Mouse (Mus musculus) T-cell, adult 2 months (primary cell): Measurements from ENCODE around the gene Impdh1.
"Not testable (repeated sequence)": the region's sequence is repeated elsewhere in the genome, so short reads cannot be mapped to it uniquely, and the experiment has no call there.

Experiments used
- DNase-seq: peaks from one replicate; pipeline ENCODE4 v3.0.0; 2022; ENCODE audit warnings: low spot score

Gene Impdh1

DNA sequence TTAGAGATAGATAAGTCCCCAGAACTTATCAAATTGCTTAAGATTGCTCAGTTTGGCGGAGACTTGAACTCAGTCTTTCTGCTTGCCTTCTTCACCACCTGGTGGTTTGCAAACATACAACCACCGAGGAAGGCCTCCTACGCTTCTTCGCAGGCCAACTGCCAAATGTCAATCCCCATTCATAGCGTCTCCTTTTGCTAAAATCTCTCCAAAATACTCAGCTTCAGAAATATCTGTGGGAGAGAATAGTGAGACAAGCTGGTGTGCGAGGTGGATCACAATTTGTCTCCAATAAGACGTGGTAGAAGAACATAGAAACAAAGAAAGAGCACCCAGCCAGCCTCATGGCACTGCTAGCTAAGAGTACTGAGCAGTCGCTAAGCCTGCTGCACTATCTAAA lies 36.3 kb downstream of the Impdh1 start:
- DNase-seq, result no peak

DNA sequence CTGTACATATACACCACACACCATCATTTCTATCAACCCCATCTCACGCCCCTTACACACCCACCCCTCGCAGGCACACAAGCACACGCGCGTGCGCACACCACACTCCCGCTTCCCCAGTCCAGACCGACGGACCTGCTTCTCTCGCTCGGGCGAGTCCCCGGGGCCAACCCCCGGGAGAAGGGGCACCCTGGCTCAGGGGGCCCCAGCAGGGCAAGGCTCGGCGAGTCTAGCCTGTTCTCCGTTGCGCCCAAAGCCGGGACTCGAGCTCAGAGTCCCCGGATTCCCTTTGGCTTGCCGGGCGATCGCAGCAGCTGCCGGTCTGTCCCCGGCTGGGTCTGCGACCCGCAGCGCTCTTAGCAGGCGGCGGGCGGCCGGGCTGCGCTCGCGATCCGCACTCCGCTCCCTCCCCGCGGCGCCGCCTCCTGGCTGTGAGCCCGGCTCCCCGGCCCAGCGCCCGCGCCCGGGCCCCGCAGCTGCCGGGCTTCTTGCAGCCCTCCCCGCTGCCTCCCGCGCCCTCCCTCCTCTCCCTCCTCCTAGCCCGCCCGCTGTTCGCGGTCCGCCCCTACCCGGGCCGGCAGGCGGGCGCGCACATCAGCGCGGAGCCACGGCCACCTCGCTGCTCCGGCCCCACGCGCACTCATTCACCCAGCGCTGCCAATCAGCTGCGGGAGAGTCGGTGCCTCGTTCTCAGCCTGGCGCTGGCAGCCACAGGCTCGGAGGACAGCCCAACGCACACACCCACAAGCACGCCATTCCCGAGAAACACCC lies 37.1 kb downstream of the Impdh1 start, which contains the start of gene Prrt4:
Gene Prrt4 (minus strand): TSS at position 697 of the 771 bp plus-strand sequence.
- peak; percentile 34 for DNase-seq

DNA sequence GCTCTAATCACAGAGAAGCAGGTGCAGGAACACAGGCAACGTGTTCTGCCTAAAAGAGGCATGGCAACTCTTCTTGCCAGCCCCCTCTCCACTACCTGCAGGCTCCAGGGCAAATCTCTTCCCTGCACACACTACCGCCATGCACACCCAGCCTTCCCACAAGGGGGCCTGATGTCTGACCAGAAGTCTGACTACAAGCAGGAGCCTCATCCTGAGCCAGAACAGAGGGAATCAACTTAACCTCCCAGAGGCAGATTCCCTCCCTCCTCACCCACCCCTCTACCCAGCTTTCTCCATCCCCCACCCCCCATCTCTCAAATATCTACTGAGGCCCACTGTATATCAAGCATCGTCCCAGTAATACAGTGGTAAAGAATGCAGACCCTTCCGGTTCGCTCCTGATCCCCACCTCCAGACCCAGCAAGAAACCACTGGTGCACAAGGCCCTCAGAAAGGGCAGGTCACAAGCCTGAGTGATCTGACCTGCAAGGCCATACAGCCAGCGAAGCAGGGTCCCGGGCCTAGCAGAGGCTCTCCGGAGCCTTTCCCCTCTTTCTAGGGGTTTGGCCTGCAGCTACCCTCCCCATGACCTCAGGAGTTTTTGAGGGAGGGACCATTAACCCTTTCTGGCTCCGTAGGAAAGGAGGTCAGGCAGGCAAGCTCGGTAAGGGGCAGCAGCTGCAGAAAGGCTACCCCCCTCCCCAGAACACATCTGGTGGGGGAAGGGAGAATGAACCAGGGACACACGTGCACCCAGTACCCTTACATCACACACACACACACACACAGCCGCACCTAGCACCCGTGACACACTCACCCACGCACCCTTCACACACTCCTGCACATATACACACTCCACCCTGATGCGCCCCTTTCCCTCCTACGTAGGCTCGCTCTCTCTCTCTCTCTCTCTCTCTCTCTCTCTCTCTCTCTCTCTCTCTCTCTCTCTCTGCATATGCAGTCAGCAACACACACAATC lies 38.0 kb downstream of the Impdh1 start:
- DNase-seq, result no peak

DNA sequence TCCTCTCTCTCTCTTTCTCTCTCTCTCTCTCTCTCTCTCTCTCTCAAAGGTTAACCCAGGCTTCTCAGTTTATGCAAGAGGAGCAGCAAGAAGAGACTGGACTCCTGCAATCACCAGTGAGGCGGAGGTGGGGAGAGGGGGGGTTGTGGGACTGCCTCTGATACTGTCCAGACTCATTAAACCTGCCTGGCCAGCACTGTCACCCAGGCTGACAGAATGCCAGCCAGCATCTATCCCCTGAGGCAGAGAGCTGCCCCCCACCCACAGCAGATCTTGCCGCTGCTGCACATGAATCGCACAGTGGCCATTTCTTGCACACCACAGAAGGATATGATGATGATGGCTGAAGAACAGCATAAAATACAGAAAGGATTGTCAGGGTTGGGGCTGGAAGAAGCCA lies 41.1 kb downstream of the Impdh1 start:
- DNase-seq, result no peak

DNA sequence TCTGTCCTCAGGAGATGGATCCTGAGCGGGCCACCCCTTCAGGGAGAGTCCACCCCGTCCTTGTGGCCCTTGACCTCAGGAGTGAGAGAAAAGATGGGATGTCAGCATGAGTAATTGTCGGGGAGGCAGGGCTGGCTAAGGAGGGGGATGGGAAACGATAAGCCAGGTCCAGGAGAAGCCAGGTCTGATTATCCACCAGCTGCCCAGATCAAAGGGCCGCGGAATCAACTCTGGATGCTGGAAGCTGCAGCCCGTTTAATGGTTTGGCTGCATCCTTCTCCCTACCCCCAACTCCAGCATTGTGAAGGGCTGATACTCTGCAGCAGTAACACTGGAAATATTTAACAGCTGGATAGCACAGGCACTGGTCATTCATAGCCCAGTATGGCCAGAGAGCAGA lies 41.8 kb downstream of the Impdh1 start:
- no peak for DNase-seq

DNA sequence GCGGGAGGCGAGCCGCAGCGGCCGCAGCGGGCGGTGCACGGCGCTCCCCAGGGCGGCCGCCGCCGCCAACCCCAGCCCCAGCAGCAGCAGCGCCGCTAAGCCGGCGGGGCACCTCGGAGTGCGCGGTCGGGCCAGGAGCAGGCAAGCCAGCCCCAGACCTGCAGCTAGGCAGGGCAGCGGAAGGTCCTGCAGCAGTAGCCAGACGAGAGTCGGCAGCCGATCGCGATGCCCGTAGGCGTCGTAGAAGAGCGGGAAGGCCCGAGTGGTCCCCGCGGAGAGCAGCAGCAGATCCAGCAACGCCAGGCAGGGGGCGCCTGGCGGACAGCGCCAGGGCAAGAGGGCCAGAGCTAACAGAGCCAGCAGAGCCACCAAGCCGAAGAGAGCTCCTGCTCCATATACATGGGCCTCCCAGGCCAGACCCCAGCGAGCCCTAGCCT lies 45.2 kb downstream of the Impdh1 start:
- peak; percentile 66 for DNase-seq

DNA sequence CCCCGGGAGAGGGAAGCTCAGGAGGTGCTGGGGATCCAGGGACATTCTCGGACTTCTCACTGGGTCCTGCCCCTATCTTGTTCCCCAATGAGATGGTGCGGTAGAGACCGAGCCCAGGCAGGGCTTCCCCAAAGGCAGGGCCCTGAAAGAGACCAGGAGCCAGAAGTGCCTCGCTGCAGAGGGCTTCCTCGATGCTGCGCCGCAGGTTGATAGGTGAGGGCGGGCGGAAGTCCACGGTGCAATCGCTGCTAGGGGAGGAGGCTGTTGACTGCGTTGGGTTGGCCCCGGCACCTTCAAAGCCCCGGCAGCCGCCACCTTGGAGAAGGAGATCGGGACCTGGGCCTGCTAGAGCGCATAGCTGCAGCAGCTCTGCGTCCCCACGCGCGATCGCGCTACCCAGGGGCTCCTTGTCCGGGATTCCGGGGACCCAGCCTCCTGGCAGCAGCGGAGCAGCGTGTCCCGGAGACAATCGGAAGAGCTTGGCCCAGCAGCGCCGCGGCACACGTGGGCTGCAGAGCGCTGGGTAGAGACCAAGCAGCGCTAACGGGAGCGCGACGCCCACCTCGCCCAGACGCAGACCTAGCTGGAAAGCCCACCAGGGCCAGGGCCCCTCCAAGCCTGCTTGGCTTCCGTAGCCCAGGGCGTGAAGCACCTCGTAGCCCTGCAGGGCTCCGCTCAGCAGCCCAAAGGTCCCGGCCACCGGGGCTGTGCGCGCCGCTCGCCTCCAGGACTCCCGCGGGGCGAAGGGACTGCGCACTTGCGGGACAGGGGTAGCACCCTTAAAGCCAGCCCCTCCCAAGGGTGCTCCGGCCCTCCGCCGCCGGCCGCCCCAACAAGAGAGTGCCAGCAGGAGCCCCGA lies 45.9 kb downstream of the Impdh1 start:
- DNase-seq, result peak; percentile 84

DNA sequence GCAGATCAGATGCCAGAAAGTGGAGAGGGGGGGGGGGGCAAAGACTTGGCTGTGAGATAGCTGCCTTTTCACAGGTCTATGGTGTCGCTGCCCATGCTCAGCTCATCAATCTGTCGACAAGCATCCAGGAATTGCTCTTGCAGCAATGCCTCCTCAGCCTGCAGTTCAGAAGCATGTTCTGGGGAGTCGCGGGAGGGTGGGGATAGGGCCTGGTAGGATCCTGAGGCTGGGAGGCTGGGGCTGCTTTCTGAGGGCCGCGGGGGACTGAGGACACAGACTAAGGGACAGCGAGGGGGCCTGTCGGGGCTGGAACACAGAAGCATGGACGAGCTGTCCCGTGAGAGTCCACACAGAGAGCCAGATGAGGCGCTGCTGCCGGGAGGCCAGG lies 46.5 kb downstream of the Impdh1 start:
- no peak for DNase-seq

DNA sequence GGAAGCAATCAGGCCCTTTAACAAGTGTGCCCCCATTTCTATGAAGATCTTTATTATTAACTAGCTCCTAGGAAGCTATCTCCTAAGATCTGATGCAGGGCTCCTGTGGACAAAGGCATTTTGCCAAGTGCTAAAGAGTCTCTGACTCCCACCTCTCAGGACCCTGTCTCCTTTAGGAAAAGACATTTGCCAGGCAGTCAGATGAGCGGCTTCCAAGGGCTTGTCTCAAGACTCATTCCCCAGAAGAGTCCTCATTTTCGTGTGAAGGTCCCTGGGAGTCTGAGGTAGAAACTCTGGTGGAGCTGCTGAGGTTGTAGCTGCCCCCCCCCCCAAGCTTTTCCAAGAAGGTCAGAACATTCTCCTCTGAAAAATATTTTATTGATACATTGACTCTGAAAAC lies 47.3 kb downstream of the Impdh1 start:
- DNase-seq, result no peak

DNA sequence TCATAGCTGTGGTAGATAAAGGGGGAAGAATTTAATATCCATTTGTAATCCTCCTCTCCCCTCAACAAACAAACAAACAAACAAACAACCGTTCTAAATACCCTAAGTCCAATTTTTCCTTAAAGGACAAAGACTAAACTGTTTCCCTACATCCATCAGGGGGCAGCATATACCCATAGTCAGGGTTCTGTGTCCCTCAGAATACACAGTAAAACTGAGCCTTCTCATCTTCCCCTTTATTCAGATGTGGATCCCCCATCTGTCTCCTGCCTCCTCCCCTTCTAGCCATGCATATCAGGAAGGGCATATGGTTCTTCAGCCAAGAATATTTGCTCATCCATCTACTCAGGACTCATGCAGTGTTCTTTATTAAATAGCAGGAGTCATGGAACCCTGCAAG lies 50.0 kb downstream of the Impdh1 start:
- peak; percentile 58 for DNase-seq

DNA sequence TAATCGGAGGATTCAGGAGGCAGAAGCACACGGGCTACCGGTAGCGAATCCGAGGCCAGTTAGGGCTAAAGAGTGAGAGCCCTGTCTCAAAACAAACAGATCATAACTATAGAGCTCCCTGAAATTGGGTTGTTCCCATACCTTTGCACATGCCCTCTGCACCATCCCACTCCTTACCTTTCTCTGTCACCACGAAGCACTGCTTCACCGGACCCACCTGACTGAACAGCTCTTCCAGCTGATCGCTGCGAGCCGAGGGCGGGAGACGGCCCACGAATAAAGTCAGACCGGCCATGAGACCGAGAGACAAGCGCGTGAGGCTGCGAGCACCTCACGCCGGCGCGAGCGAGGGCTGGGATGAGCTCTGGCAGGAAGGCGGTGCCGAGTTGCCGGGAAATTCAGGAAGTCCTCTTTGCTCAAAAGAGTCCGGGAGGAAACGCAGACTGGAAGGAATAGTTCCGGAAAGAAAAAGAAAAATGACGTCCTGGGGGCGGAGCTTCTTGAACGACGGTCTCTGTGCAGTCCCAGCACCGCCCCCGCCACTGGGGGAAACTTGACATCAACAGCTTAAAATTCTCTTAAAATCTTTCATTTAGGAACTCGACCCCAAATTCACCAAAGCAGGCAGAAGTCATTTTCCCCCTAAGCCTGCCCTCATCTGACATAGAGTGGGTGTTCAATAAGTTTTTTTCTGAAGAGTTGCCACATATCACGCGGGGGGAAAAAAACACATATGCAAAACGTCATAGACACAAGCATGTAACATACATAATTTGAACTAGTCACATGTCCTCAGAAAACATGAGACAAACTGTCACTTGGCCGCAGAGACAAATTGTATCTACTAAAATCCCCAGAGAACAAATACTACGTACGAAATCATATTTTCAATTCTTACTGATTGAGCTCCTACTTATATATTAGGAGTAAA lies 51.6 kb downstream of the Impdh1 start, which contains the start of gene Rbm28:
Gene Rbm28 (minus strand): TSS at position 693 of the 931 bp plus-strand sequence.
- peak; percentile 89 for DNase-seq

DNA sequence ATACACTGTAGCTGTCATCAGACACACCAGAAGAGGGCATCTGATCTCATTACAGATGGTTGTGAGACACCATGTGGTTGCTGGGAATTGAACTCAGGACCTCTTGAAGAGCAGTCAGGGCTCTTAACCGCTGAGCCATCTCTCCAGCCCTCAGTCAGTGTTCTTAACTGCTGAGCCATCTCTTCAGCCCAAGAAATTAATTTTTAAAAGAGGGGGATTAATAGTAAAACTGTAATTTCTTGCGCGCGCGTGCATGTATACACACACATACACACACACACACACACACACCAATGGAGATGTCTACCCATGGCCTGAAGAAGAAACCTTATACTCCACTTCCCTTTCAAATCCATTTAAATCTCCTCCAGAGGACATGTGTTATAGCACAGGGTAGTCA lies 54.9 kb downstream of the Impdh1 start:
- DNase-seq, result not testable (repeated sequence)

DNA sequence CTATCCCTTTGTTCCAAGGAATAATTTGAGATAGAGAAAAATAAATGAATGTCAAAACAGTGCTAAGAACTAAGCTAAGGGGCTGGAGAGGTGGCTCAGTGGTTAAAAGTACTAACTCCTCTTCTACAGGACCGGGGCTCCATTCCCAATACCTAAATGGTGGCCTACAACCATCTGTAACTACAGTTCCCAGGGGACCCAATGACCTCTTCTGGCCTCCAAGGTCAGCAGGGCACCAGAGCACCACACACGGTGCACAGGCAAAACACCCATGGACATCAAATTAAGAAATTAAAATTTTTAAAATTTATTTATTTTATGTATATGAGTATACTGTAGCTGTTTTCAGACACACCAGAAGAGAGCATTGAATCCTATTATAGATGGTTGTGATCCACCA lies 55.4 kb downstream of the Impdh1 start:
- DNase-seq, result no peak

DNA sequence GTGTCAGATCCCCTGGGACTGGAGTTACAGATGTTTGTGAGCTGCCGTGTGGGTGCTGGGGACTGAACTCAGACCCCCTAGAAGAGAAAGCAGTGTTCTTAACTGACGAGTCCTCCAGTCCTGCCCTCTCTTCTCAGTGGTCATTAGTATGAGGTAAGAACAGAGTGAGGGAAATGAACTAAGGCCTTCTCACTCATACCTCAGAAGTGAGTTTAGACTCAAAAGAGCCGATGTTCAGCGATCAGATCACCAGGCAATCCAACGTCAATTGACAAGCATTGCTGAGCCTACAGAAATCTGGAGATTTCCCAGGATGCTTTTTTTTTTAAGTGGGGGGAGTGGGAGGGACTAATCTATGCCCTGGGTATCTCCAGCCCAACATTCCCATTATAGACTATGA lies 59.8 kb downstream of the Impdh1 start:
- DNase-seq, result no peak
